Mouse (Mus musculus): ENCODE data around the gene Plscr2. TPM values are rescaled to one million over a fixed set of nuclear protein-coding genes. Genes with fewer than 3 reads are reported as not detected.

The Plscr2 gene
- total RNA-seq (2014; fragmentation: Nextera tagmentation) (0.48 TPM in 1 of 2 replicates, not detected in the other), total RNA-seq (2017) (3.4 and 3.9 TPM in 2 replicates)

DNA sequence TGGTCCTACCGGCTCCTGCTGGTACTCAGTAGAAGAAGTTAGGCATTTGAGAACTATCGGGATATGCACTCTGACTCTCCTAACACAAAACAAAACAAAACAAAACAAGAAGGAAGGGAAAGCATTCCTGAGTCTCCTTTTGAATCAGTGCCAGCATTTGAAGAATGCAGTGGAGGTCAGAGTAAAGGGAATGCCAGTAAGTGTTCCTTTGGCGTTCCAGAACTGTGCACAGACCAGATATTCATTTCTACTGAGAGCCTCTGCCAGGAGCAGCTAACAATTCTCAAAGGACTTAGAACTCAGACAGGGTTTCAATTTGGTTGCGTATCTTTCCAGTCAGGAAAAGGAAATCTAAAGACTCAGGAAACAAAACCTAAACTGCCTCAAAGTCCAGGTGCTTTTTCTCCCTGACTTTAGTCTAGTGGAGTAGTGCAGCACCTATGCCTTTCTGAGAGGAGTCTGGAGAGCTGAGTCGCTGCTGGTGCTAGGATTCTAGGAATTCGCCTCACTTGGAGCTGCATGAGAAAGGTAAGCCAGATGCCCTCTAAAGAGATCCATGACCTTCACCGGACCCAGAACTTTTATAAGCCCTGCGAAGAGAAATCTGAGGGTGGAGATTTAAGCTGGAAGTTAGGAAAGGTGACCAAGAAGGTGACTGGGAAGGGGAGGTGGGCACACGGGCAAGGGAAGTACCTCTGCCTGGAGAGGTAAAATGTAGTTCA, at the start of gene Plscr2:
TSS of gene Plscr2 (plus strand) at position 117 of the 722 bp plus-strand sequence.
- ATAC-seq (replicated peaks; ENCODE audit: low FRiP score, low TSS enrichment, poor library complexity, severe bottlenecking) = no peak

DNA sequence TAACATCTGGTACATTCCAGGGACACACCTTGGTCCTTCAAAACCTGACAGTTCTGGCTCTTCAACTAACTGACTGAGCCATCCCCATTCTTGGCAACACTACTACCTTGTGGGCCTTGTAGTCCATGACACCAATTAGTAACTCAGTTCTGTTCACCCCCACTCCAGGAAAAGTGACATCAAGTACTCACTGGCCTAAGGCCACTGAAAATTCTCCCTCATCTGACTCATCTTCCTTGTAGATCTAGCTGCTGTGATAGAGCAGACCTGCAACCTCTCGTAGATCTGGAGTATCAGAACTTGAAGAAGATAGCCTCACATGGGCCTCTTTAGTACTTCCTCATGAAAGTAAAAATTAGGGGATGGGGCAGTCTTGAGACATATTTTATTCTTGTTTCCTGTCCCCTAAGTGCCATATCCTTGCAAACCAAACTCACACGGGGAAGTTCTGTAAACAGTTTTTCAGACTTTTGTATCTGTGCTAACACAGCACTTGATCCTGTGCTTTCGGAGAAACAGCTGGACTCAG, 49.2 kb upstream of the Plscr2 start:
- peak; percentile 27 for ATAC-seq (replicated peaks; ENCODE audit: low FRiP score, low TSS enrichment, poor library complexity, severe bottlenecking)

DNA sequence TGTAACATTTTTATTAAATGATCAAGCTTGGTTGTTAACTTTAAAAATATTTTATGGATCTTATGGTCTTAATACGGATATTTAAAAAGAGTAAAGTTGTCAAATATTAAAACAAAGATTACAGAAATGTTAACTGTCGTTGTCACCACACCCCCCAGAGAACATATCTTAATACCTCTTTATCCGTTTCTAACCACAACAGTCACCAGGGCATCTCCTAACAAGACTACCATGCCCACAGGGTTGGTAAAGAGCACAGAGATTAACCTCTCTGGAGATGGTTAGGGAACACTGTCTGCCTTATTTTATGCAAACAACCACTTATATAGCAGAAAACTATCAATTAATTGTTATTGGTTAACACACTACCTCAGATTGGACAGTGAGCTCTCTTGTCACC, 48.6 kb upstream of the Plscr2 start:
- peak; percentile 90 for ATAC-seq (replicated peaks; ENCODE audit: low FRiP score, low TSS enrichment, poor library complexity, severe bottlenecking)

DNA sequence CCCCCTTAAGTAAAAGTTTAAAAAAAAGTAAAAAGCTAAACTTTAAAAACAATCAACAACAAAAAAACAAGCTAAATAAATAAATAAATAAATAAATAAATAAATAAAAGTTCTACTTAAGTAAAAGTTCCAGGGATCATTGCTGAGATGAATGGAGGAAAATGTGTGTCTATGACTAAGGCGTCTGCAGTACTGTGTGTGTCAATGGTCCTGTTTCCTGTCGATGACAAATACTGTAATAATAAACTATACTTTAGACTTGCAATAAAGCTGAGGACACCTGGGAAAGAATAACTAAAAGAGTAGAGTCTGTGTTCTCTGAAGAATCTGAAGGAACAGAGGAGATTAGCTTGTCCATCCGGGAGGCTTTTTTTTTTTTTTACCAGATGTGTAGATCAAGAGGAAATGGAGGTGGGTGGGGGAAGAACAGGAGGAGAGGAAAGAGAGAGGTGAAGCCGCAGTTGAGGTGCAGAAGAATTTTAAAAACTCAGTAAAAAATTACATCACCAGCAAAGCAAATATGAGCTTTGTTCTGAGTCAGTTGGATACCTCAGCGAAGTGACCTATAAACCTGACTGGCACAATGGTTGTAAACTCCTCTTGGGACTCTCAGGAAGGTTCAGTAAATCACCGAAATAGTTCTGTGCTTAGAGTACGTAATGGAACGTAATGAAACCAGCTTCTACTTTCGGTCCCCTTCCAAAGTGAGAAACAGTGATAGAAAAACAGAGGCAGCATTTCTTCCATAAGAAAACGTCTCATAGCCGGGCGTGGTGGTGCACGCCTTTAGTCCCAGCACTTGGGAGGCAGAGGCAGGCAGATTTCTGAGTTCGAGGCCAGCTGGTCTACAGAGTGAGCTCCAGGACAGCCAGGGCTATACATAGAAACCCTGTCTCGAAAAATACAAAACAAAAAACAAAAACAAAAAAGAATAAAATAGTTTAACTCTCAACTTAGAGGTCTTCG, 46.3 kb upstream of the Plscr2 start:
- ATAC-seq (replicated peaks; ENCODE audit: low FRiP score, low TSS enrichment, poor library complexity, severe bottlenecking) = no peak

DNA sequence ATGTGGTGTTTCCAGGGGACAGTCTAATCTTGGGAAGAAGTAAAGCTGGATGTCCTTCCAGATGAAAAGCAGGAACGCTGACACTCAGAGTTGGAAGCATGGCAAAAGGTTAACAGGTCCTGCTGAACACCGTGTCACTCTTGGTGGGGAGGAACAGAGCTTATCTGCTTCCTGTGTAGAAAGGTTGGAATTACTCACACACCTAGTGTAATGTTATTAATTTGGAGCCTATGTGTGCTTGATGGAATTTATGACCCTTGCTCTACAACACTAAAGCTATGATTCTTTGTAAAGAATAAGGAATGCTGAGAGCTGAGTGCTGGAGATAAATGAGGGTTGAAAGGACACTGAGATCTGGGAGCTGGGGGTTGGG, 45.6 kb upstream of the Plscr2 start:
- ATAC-seq (replicated peaks; ENCODE audit: low FRiP score, low TSS enrichment, poor library complexity, severe bottlenecking) = no peak

DNA sequence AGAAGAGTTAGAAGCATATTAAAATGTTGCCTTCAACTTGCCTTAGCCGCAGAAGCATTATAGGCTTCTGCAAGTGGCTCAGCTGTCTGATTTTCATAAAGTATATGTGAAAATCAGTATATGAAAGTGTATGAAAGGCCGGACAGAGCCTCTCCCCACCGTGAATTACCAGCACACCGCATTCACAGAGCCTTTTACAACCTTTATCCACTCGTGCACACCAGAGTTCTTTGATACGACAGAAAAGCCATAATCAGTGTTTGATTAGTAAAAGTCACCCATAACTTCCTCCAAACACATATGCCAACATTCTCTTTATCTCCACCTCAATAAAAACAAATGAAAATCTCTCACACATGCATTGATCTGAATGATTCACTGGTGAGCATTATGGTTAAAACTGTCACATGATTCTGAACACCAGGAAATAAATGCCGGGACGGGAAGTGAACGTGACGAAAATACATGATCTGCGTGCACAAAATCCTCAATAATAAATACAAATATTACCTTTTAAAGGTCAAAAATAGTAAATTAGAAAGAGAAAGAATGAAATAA, 40.4 kb upstream of the Plscr2 start:
- no peak for ATAC-seq (replicated peaks; ENCODE audit: low FRiP score, low TSS enrichment, poor library complexity, severe bottlenecking)

DNA sequence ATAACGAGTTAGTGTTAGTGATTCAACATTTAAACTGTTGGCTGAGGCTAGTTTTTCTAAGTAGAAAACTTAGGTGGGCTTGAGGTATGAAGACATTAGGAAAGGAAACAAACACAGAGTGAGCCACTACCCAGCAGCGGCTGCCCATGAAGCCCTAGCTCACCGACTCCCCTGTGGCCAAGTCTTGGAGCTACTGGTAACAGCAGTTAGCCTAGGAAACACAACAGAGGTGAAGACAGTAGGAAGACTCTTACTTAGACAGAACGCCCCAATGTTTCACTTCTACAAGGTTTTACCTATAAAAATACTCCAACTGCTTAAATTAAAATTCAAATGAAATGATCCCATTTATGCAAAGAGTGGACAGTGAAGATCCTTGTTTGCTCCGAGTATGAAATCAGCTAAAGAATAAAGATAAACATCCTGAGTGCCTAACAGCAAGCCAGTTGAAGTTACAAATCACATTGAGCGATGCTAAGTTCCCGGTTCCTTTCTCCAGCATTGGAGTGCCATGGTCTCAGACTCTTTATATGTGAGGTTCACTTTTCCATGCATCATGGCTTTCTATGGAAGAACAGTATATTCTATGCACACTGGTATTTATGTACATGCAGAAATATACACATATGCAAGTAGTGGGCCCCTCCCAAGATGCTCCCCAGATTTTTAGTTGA, 26.5 kb upstream of the Plscr2 start:
- ATAC-seq (replicated peaks; ENCODE audit: low FRiP score, low TSS enrichment, poor library complexity, severe bottlenecking) = no peak

DNA sequence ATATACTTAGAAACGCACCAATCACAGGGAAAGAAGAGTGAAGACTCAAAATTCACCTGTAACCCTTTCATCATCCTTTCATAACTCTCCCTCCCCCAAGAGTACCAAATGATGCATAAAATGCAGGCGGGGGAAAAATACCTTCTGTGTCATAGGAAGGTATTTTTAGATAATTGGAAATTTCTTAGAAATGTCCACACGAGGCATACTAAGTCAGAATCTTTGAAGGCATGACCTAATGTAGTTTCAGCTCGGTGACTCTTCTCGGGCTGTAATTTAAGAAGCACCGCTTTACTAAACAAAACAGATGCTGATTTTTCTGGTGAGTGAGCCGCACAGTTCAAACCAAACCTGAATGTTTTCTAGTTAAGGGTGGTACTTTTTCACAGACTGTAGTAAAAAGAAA, 26.0 kb upstream of the Plscr2 start, which contains the start of gene Plscr1:
TSS of gene Plscr1 (plus strand) at position 304 of the 406 bp plus-strand sequence.
- peak; percentile 15; the same call in 1 of the 2 replicates for ATAC-seq (replicated peaks; ENCODE audit: low FRiP score, low TSS enrichment, poor library complexity, severe bottlenecking)

DNA sequence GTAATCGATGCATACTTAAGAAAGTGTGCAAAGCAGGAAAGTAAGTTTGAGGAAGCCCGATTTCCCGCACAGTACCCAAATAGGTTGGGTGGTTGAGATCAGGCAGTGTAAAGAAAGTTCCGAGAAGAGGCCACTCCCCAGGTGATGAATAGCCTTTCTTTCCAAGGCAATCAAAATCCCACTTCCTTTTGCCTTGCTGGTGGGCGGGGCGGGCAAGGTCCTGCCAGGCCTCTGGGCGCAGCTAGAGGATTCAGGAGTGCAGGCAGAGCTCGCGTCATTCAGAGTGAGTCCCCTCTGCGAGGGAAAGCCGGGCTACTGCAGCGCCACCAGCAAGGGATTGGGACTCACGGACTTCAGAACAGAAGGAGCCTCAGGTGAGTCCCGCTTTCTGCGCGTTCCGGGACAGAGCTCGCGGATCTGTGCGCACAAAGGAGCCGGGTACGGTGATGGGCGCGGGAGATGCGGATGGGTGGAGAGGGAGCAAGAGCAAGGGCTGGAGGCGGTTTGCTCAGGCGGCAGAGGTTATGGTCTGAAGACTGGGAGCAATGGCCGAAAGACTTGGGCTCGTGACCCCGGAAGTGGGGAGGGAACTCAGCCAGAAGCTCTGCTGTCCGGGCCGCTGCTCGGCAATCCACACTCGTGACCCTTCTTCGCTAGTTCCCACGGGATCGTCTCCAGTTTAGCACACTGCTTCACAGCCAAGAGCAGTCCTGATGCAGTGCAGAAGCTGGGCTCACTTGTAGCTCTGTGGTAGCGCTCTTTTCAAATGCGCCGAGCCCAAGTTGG, 25.2 kb upstream of the Plscr2 start:
- ATAC-seq (replicated peaks; ENCODE audit: low FRiP score, low TSS enrichment, poor library complexity, severe bottlenecking) = peak; percentile 85

DNA sequence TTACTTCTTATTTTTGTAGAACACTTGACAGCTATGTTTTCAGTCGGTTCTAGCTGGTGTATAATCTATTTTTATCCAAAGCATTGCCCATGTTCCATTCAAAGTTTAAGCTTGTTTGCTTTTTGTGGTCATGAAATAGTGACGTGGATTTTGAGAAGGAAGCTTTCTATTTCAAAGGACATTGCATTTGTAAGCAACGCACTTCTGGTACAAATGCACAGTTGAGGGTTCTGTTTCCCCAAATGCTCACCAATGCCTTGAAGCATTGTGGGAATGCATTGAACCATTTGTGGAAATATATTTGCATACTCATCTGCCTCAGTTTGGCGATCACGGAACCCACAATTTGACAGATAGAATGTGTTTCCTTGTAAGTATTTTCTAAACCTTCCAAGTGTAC, 22.7 kb upstream of the Plscr2 start:
- no peak for ATAC-seq (replicated peaks; ENCODE audit: low FRiP score, low TSS enrichment, poor library complexity, severe bottlenecking)

DNA sequence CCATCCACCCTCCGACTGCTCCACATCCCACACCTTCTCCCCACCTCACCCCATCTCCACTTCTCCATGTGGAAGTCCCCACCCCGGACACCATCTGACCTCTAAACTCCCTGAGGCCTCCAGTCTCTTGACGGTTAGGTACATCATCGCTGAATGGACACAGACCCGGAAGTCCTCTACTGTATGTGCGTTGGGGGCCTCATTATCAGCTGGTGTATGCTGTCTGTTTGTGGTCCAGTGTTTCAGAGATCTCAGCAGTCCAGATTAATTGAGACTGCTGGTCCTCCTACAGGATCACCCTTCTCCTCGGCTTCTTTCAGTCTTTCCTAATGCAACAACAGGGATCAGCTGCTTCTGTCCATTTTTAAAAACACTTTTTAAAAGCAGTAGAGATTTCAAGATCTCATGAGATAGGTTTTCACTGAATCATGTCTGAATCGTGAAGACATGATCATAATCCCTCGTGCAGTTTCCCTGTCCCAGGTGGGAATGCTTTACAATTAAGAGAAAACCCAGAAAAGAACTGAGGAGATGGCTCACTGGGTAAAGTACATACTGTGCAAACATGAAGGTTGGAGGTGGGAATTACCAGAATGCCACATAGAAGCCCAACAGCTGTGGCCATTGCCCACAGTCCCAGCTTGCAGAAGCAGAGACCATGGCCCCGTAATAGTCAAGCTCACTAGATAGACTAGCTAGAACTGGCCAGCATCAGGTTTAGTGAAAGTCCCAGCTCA, 21.6 kb upstream of the Plscr2 start:
- ATAC-seq (replicated peaks; ENCODE audit: low FRiP score, low TSS enrichment, poor library complexity, severe bottlenecking) = no peak

DNA sequence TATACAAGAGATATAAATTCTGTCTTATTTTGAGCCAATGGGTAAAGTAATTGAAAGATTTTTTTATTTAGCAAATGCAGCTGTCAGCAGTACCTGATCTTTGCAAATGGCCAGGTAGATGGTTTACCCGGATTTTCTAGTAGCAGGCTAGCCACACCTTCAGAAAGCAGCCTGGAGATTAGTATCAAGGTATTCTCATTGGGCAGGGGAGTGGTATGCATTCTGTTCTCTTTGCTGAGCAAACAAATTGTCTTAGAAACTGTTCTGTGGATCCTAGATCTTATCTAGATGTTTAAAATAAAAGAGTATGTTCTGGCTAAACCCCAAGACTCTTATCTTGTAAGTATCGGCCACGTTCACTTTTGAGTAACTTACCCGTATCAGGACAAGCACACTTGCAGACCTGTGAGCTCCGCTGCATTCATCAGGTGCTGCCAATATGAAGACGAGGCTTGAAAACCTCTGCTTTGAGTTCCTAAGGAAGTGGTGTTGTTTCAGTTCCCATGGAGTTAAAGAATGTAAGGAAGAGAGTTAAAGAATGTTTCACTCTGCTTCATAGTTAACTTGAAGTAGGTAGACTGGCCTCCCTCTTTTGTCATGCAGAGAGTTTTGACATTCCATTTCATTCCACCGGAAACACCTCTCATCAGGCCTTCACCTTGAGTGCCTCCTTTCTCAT, 14.8 kb upstream of the Plscr2 start:
- peak; percentile 91 for ATAC-seq (replicated peaks; ENCODE audit: low FRiP score, low TSS enrichment, poor library complexity, severe bottlenecking)

DNA sequence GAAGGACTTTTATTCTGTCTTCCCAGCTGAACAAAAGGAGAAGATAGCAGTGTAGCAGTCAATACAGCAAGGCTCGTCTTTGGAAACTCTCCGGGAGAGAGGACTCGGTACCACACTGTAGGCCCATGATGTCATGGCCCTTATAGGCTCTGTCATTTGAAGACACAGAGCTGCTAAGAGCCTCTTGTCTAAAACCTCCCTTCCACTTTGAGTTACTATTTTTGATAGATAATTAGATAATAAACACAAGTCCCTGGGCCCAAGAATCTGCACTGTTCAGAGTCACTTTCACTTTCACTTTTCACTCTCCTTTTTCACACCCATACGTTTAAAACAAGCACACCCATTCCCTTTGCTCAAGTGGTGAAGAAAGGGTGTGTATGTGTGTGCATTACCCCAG, 9.7 kb upstream of the Plscr2 start:
- peak; percentile 40 for ATAC-seq (replicated peaks; ENCODE audit: low FRiP score, low TSS enrichment, poor library complexity, severe bottlenecking)

DNA sequence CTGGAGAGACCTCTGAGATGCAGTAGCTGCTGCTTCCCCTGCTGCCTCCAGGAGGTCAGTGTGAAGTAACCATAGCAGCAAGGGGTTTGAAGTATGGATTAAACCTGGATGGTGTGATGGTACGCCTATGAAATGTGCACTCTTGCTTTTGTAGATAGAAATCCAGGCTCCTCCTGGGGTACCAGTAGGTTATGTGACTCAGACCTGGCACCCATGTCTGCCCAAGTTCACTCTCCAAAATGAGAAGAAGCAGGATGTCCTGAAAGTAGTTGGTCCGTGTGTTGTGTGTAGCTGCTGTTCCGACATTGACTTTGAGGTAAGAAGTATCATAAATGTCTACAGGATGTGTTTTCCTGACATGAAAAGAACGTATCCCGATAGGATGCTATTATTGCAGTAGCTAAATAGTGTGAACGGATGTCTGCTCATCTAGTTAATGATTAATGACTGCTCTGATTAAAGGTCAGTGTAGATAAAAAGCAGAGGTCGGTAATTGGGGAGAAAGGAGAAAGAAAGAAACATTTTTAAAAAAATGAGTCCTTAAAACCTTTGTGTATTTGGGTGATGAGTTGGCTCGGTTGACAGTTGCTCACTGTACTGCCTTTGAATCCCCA, 8.7 kb upstream of the Plscr2 start:
- ATAC-seq (replicated peaks; ENCODE audit: low FRiP score, low TSS enrichment, poor library complexity, severe bottlenecking) = no peak

DNA sequence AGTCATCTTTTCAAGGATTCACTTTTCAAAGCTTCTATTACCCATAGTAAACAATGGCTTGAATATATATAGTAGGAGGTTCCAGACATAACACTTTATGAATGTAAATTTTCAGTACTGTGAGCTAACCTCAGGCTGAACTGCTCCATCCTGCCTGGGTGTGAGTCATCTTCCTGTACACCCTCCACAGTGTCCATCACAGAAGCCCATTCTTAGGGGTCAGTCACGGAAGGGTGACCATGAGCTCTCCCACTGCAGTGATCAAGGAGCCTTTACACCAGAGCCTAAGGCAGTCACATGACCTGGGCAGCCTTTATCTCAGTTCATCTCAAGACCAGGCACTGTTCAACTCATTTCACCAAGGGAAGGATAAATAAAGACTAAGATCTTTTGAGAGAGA, 7.7 kb upstream of the Plscr2 start:
- no peak for ATAC-seq (replicated peaks; ENCODE audit: low FRiP score, low TSS enrichment, poor library complexity, severe bottlenecking)

DNA sequence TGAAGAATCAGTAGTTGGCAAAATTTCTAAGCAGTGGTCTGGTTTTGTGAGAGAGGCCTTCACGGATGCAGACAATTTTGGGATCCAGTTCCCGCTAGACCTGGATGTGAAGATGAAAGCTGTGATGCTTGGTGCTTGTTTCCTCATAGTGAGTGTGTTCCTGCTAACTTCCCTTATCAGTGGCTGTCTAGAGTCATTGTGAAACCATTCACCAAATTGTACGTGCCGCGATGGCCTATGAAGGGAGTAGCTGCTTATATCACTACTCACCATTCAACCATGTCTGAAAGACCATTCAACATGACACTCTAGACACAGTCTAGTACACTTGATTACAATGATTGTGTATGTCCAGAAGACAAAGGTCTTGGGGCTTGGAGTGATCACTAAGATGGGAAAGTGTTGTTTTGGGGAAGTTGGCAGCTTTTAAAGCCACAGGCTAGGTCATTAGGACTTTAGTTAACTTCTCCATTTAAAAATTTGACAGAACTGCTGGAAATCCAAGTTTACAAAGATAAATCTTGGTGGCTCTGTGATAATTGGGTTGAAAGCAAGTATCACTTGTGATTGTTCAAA, 5.5 kb upstream of the Plscr2 start:
- ATAC-seq (replicated peaks; ENCODE audit: low FRiP score, low TSS enrichment, poor library complexity, severe bottlenecking) = no peak

DNA sequence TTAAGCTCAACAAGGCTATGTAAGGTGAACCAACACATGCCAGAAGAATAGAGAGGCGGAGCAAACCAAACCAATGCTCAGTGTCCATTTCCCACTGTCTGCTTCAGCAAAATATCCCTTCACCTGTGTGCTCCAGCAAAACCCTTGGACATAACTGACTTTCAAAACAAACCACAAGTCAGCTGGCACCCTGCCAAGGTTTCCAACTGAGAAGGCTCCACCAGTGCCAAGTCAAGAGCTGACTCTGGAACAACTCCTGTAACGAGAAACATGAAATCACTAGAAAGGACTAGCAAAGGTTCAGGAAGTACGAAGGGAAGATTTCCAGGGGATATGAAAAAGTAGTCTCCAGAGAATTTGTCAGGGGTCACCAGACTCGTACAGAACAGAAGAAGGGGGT, 4.5 kb upstream of the Plscr2 start:
- no peak for ATAC-seq (replicated peaks; ENCODE audit: low FRiP score, low TSS enrichment, poor library complexity, severe bottlenecking)
